Mouse (Mus musculus): ENCODE data around the gene Slc26a1.
A peak's percentile ranks its signal among the peaks of the same experiment; 100 is the strongest.

Slc26a1 gene

DNA sequence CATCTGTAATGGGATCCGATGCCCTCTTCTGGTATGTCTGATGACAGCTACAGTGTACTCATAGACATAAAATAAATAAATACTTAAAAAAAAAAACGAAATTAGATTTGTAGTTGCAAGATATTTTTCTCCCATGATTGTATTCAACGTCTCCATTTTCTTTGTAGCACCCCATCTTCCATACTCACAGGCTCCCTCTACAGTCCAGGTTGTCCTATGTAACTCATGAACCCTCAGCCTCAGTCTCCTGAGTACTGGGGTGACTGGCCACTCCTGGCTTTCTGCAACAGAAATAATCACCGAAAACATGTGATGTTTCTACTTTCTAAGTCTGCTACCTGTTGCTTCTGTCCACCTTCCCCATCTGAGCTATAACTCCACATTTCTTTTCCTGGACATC, 15.8 kb upstream of the Slc26a1 start:
- DNase-seq, result no peak

DNA sequence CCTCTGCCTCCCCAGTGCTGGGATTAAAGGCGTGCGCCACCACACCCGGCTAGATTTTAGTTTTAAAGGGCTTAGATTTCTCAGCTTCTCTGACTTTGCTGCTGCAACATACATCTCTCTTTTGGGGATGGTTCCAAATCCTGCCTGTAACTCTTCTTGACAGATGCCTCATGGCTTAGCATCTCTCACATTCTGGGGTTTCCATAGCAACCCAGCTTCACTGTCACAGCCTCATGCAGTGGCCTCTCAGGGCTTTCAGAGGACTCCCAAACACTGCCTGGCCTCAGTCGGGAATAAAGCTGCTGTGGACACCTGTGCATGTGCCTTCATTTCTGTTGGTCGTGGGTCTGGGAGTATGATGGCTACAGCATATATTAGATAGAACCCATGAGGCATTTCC, 13.7 kb upstream of the Slc26a1 start:
- DNase-seq, result no peak

DNA sequence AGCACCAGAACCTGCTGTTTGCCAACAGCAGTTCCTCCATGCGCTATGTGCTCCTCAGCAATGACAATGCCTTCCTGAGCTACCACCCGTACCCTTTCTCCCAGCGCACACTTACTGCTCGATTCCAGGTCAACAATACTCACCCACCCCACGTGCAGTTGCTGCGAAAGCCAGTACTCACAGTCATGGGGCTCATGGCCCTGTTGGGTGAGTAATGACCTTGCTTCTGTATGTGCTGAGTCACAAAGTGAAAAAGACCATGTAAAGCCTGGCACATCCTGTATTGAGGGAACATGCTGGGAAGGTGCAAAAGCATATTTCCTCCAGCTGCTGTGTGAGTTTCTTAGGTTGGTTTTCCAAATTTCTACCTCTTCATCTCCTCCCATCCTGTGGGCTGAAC, 5.5 kb upstream of the Slc26a1 start:
- no peak for DNase-seq

DNA sequence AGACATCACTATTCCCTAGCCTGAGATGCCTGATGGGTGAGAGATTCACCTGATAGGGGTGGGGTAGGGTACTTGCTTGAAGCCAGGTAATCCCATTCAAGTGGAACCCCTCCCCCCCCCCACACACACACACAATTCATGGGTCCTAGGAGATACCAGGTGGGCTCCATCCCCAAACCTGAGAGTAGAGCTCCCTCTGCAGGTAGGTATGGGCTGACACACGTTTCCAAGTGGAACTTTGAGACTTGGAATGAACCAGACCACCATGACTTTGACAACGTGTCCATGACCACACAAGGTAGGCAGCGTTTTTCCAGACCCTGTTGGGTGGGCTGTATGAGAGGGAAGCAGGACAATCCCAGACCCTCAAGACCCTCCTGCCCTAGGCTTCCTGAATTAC, 4.5 kb upstream of the Slc26a1 start:
- no peak for DNase-seq

DNA sequence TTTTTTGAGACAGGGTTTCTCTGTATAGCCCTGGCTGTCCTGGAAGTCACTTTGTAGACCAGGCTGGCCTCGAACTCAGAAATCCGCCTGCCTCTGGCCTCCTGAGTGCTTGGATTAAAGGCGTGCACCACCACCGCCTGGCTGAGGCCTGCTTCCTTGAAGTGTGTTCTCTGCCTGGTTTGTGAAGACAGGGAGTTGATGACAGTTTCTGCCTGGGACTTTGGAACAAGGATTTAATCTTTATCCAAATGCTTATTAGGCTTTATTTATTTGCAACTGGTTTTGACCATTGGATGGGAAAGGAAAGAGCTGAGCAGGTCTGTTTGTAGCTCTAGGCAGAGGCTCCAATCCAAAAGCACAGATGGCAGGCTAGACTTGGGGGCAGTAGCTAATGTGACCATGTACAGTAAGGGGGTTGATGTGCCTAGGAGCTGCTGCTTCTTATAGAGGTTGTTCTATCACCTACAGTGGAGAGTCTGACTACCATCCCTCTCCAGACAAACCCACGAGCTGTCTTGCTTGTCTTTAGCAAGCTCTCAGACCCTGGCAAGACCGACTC, 3.0 kb upstream of the Slc26a1 start:
- DNase-seq, result peak; percentile 71 to 74

DNA sequence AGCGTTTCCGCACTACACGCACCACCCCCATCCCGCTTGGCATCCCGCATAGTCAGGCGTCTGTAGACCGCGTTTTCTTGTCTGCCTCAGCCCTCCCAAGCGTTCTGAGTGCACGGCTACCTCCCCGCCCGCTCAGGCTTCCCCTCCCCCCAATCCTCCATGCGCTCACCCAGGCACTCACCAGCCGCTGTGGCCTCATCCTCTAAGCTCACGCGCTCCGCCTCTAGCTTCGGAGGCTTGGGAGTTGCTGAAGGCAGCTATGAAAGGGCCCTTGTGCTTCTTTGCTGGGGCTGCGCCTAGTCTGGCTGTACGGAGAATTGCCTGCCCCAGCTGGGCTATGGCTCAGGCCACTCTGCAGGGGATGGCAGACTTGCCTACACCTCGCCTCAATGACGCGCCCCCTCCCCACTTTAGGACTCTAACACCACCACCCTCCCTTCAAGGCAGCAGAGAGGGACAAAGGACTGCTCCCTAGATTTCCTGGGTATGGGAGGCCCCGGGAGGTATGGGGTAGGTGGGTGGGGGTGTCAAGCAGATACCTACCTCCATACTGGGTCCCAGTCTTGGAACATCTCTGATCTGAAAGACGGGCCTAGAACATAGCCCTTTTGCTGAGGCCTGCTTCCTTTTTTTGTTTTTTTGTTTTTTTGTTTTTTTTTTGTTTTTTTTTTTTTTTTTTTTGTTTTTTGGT, 2.4 kb upstream of the Slc26a1 start:
- DNase-seq, result peak; percentile 61 to 76

DNA sequence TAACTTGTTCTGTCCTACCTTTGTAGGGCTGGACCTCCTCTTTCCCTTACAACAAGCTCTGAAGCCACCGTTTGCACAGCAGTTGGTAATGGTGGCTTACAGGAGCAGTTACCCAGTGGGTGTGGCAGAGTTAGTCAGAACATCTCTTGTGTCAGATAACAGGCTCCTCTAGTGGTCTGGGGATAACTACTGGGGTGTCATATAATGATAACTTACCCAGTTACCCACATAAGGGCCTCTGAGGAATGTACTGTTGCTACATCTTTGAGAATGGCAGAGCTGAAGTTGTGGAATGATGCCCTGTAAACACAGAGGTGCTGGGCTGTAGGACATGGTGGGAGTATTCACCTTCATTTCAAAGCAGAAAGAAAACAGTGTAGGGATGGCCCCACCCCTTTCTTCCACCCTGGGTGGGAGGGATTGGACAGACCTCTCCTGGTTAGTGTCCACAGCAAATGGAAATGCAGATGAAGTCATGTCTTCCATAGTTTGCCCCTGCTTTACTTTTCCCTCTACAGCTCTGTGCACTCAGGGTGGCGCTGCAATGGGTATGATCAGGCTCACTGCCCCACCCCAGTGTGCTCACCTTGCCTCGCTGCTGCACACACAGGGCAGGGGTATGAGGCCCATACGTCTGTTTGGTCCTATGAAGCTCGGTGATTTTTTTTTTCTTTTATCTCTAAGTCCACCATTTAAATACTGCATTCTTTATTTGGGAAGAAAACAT, 1.6 kb upstream of the Slc26a1 start:
- DNase-seq, result peak; percentile 43 to 51

DNA sequence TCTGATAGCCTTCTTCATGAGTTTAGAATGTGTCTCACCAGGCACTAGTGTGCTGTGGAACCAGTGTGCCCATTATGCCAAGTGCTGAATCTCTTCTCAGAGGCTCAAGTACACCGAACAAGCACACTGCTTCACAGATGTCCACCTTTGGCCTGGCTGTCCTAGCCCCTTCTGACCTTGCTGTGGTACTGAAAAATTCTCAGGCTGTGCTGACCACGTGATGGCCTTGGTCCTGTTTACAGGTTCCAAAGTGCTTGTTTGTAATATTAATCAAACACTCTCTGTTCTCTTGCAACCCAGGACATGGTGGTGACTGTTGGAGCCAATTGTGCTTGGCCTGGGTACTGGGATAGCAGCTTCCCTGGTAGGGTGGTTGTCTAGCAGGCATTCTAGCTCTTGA, 745 bp downstream of the Slc26a1 start:
- DNase-seq, result peak; percentile 82 to 90

DNA sequence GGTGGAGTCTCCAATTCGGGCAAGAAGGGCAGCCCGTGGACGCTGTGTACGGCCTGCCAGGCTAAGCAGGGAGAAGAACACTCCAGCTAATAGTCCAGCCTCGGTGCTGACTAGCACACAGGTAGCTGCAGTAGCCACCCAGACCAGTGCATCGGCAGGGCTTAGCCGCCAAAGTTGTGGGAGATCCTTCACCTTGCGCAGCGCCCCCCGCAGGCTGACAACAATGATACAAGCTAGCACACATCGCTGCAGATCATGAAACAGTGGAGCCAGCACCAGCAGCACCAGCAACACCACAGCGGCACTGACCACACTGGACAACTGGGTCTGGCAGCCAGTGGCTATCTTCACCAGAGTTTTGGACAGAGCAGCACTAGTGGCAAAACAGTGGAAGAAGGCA, 3.6 kb downstream of the Slc26a1 start:
- DNase-seq, result peak in 1 of 2 experiments; percentile 38

DNA sequence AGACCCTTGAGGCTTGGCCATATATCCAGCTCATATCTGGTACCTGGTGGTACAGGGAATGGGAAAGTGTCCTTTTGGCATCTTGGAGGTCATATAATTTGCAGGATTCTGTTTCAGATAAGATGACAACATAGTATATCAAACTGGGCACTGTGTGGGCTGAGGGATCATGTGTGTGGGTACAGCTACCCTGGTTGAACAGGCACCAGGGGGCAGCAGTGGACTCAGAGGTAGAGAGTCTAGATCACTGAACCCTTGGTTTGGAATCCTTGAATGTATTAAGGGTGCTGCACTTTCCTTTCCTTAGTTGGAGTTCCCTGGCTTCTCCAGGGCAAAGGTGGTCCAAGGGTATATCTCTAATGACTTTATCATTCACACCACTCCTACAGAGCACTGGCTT, 4.6 kb downstream of the Slc26a1 start:
- DNase-seq, result peak; percentile 69 to 90

DNA sequence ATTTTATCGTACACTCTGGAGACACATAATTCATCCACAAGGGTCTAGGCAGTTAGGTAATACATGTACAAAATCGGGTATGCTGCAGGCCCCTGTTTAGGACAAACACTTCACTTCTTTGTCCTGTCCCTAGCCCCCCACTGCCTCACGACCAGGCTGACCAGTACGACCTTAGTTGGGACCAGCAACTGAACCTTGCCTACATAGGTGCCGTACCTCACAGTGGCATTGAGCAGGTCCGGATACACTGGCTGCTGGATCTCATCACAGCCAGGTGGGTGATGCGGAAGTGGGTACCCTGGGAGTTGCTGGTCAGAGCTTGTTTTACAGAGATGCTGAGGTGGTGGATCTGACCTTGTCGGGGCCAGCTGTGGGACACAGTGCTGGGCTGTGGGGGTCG, 5.4 kb downstream of the Slc26a1 start:
- no peak for DNase-seq

DNA sequence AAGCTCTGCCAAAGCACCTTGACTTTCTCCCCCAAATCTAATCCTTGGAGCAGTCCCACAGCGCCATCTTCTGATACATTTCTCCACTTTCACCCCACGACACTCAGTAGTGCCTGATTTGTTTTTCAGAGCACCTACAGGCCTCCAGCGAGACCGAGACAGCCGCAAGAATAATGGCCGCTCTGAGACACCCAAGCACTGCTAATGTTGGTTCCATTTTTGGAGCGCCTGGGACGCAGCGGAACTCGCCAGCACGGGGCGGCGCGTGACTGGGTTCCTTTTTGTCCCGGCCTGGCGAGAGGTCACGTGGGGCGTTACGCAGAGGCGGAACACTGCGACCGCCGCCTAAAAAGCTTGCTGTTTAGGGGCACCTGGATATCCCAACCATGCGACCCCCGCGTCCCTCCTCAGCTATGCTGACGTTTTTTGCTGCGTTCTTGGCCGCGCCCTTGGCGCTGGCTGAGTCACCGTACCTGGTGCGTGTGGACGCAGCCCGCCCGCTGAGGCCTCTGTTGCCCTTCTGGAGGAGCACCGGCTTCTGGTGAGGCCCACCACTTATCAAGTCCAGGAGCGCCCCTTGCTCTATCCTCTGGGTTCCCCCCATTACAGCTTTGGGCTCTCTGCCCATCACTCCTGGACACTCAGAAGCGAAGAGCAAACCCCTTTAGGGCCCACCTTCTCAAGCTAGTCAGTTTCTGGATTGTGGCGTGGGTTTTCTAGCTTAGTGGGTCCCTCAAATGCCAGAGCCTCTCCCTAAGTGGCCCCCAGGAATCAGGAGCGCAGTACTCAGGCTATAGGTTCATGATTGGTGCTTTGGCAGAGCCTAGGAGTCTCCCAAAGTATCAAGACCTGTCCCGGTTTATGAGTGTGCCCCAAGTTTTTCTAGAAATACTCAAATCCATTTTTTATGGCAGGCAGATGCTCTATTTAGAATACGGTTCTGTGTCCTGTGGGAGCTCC, 6.1 kb downstream of the Slc26a1 start, which contains the start of gene Dgkq:
TSS of gene Dgkq (minus strand) at position 696 of the 960 bp plus-strand sequence.
- DNase-seq, result peak; percentile 93 to 94

DNA sequence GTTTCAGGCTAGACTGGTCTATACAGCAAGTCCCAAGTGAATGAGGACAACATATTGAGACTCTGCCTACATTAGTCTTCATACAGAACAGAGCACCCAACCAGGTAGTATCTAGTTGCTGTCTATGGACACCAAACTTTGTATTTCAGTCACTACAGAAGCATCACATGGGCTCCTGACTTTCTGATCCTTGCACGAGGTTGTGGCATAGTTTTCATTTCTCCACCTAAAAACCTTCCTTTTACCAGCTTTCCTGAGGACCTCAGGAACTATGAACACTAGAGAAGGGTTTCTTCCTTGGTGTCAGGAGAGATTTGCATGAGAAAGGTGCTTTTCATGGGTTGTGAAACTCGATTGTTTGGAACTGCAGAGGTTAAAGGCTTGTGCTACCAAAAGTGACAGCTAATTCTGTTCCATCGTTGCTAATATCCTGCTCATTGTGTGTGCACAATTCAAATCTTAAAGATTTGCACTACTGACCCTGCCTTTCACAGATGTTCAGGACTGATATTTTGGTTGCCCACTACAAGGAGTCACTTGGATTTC, 6.9 kb downstream of the Slc26a1 start:
- DNase-seq, result no peak

DNA sequence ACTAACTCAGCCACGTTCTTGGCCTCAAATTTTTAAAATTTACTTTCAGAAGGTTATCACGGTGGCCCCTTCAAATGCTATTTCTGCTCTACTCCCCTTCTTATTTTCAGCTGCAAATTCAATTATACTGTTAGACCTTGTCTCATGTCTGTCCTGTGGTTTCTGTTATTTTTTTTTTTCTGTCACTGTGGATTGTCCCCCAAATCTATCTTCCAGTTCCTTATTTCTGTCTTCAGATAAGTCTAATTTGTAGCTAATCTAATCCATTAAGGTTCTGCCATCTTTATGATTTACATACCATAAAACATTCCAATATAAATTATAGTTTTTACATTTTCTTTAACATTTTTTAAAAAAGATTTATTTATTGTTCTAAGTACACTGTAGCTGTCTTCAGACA, 8.0 kb downstream of the Slc26a1 start:
- DNase-seq, result no peak

DNA sequence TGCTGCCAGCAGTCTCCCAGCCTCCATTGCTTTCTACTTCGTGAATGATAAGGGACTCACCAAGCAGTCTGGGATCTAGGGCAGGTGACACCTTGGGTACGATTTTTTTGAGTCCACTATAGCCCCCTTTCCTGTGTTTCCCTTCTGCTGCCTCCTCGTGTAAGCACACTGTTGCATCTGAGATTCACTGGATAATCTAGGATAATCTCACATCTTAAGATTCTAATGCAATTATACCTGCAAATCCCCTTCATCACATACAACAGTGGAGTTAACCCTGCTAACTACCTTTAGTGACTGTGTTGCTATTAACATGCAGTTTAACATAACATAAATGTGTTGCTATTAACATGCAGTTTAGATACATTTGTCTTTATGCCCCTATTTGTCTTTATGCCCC, 10.3 kb downstream of the Slc26a1 start:
- DNase-seq, result no peak

DNA sequence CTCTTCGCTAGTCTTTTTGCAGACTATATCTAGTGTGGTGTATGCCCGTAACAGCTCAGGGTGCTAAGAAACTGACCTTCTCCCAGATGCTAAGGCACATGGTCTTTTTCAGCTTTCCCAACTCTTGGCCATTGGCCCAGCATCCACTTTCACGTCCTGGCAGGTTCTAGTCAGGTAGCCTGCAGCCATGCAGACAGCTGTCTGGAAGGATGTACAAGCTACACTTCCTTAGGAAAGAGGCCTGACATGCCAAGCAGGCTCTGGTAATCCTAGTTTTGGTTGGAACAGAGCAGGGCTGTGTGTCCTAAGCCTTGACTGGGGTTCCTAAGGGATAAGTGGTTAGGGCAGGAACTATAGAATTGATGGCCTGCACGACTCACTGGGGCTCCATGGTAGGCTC, 12.6 kb downstream of the Slc26a1 start:
- DNase-seq, result no peak

DNA sequence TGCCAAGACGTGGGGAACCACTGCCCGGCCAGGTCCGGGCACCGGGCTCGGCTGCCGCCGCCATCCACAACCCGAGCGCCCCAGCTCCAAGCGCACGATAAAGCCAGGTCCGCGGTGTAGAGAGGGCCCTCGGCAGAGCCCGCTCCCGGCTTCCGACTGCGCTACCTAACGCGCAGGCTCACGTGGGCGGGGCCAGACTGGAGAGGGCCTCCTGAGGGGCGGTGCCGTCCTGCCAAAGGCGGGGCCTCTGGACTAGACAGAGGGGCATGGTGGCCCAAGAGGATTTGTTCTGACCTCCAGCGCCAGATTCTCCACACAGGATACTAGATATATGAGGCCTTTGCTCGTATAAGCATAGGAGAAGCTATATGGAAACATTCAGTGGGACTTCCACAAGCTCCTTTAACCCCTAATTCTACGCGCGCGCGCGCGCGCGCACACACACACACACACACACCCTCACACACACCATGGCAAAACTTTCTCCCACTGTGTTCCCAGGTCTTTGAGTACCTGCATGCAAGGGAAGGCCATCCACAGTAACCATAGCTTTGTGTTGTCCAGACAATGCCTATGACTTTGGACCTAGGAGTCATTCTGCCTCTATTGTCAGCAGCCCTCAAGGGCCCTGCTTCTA, 14.6 kb downstream of the Slc26a1 start:
- peak; percentile 95 to 98 for DNase-seq

DNA sequence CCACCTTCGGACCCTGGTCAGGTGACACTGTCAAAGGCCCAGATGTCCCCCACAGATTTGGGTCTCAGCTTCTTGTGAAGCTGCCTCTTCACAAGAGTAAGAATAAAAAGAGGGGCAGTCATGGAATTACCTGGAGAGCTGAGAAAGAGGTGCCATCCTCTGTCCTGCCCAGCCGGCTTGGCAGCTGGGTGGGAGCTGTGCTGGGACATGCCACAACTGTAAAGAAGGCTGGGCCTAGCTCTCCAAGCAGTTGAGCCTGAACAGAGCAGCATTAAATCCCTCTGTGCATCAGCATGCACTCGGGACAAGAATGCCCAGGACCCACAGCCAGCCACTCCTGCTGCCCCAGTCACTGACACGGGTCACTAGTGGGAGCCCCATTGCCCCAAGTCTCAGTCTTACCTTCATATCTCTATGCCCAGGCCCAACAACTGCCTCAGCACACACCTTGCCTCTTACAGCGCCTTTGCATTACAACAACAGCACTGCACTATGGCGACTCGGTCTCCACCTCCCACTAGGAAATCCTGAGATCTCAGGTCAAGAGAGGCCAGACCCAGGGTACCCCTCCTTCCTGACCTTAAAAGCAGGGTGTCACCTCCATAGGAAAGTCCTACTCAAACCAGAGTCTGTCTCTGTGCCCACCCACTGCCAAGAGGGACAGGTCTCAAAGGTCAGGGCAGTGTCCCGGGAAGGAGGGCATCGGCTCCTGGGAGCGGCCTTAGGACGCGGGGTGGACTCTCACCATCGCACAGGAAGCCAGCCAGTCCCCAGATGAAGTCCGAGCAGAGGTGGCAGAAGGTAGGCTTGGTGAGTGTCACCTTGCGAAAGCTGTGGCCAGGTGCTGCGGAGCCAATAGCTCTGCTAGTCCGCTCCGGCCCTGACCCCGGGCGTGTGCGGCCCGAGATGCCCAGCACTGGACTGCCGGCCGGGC, 15.4 kb downstream of the Slc26a1 start, which contains the start of gene Idua:
TSS of gene Idua (plus strand) at position 634 of the 934 bp plus-strand sequence.
- peak; percentile 57 to 71 for DNase-seq

DNA sequence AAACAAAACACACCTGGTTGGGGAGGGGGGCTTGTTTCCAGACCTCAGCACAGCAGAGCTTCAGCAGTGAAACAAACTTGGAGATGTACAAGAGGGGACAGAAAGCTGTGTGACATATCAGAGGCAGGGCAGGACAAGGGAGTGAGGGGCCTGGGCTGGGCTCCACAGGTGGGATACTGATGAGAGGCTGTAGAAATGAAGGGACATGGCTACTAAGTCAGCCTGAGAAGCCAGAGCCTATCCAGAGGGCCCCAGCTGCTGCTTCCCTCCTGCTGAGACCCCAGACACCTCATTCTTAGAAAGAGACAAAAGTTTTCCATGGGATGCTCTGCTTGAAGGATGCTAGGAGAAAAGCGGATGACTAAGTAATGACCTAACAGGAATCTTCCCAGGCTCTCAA, 16.8 kb downstream of the Slc26a1 start:
- no peak for DNase-seq

DNA sequence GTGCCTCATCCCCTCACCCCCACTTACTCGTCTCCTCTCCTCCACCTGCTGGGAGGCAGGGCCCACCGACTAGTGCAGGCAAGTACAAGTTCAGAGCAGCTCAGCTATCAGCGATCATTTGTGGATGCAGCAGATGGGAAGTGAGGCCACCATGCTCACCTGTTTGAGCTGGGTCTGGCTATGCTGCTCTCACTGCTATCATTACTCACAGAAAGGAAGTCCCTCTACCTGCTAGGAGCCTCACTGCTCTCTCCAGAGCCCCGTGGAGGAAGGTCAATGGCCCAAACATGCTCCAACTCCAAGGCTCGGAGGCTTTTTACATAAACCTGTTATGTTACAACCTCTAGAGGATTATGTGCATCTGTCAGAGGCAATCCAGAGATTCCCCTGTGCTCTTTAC, 18.0 kb downstream of the Slc26a1 start:
- no peak for DNase-seq

Data from kidney, postnatal 36 days (tissue).